Mouse (Mus musculus) limb, embryonic 11.5 days (tissue): ENCODE measurements around the gene Eif4ebp2. TPM values are rescaled to one million over a fixed set of nuclear protein-coding genes. Genes with fewer than 3 reads are reported as not detected.
"Not testable (repeated sequence)": the region's sequence is repeated elsewhere in the genome, so short reads cannot be mapped to it uniquely, and the experiment has no call there.

Experiments
- ATAC-seq: fragments of 200-750 bp; cut with Nextera tagmentation; 2 replicates; pipeline ENCODE4 v1.8.0; 2017; ENCODE audit warnings: low read depth; ENCODE audit not compliant: insufficient number of reproducible peaks, low FRiP score, low TSS enrichment
- DNase-seq: peaks from one replicate; pipeline ENCODE4 v3.0.0-alpha.2; 2015; ENCODE audit warnings: low spot score
- H3K27ac ChIP-seq: fragments of 300-500 bp; sonication (generic); replicated peaks from 2 replicates; pipeline ENCODE4 v1.5.1; 2014; ENCODE audit warnings: low read depth, mild to moderate bottlenecking, low read length
- H3K27me3 ChIP-seq: fragments of 300-500 bp; sonication (generic); 2 replicates; pipeline ENCODE4 v1.6.1; 2014; ENCODE audit warnings: mild to moderate bottlenecking, low read length, mixed read lengths; ENCODE audit not compliant: control insufficient read depth, insufficient read depth
- H3K36me3 ChIP-seq: fragments of 300-500 bp; sonication (generic); 2 replicates; pipeline ENCODE4 v1.6.1; 2014; ENCODE audit warnings: mild to moderate bottlenecking, low read length, moderate library complexity, mixed read lengths; ENCODE audit not compliant: control insufficient read depth, insufficient read depth
- H3K4me1 ChIP-seq: fragments of 300-500 bp; sonication (generic); 2 replicates; pipeline ENCODE4 v1.6.1; 2014; ENCODE audit warnings: low read length, mixed read lengths; ENCODE audit not compliant: control insufficient read depth, insufficient read depth
- H3K4me2 ChIP-seq: fragments of 300-500 bp; sonication (generic); 2 replicates; pipeline ENCODE4 v1.6.1; 2014; ENCODE audit warnings: low read depth, mild to moderate bottlenecking, moderate library complexity; ENCODE audit not compliant: severe bottlenecking
- H3K4me3 ChIP-seq: fragments of 300-500 bp; sonication (generic); 2 replicates; pipeline ENCODE4 v1.5.1; 2014; ENCODE audit warnings: low read depth, low read length
- H3K9ac ChIP-seq: fragments of 300-500 bp; sonication (generic); 2 replicates; pipeline ENCODE4 v1.6.1; 2014; ENCODE audit warnings: mild to moderate bottlenecking, low read length
- H3K9me3 ChIP-seq: fragments of 300-500 bp; sonication (generic); 2 replicates; pipeline ENCODE4 v1.6.1; 2016; ENCODE audit warnings: low read length; ENCODE audit not compliant: control insufficient read depth
- WGBS: fragments of 180-500 bp; shearing (Covaris S2); extraction: QIAGEN DNeasy Blood & Tissue Kit; methylation state at CpG from one replicate; pipeline ENCODE4 v1.1.7; 2014; 5-methylcytosine and 5-hydroxymethylcytosine counted together
- polyA plus RNA-seq: library from polyadenylated mRNA; unstranded; fragments of >200 nt; fragmentation: Nextera tagmentation; extraction: Ambion mirVana; gene quantifications from 2 replicates; pipeline ENCODE4 v1.2.1, GENCODE M21; 2014

The Eif4ebp2 gene
- polyA plus RNA-seq, 1 experiment from 2014 or later, result 28.5 TPM

GRCm38 (mm10) chr10:61474344-61474743 lies 21.9 kb upstream of the Eif4ebp2 start:
- H3K36me3 ChIP-seq, result no peaks in the 10 kb centered on the region
- ATAC-seq (no peak), DNase-seq (no peak)
- H3K27me3 ChIP-seq, result no peaks in the 10 kb centered on the region
- H3K9me3 ChIP-seq, result no peaks in the 10 kb centered on the region
- 87% methylated on average over 1 of the region's 1 CpGs for WGBS
- no peak overlapping the region for H3K4me2 ChIP-seq
- no peak overlapping the region for H3K4me3 ChIP-seq
- no peak overlapping the region for H3K27ac ChIP-seq
- H3K9ac ChIP-seq, result no peak overlapping the region
- H3K4me1 ChIP-seq, result peaks cover 4% of the 10 kb centered on the region

GRCm38 (mm10) chr10:61473640-61474039 lies 21.2 kb upstream of the Eif4ebp2 start:
- H3K4me1 ChIP-seq, result peaks cover 4% of the 10 kb centered on the region
- ATAC-seq (no peak), DNase-seq (no peak)
- 78% methylated on average over 3 of the region's 3 CpGs for WGBS
- H3K27ac ChIP-seq, result no peak overlapping the region
- no peaks in the 10 kb centered on the region for H3K9me3 ChIP-seq
- H3K36me3 ChIP-seq, result no peaks in the 10 kb centered on the region
- no peaks in the 10 kb centered on the region for H3K27me3 ChIP-seq
- no peak overlapping the region for H3K4me3 ChIP-seq
- H3K9ac ChIP-seq, result no peak overlapping the region
- no peak overlapping the region for H3K4me2 ChIP-seq

GRCm38 (mm10) chr10:61468900-61469299 lies 16.4 kb upstream of the Eif4ebp2 start:
- Histone ChIP-seq H3K4me2 (no peak overlapping the region), H3K4me3 (no peak overlapping the region), H3K27ac (no peak overlapping the region), H3K9me3 (no peaks in the 10 kb centered on the region), H3K4me1 (no peaks in the 10 kb centered on the region), H3K36me3 (no peaks in the 10 kb centered on the region), H3K9ac (no peak overlapping the region), H3K27me3 (no peaks in the 10 kb centered on the region)
- DNase-seq (no peak), ATAC-seq (no peak)
- 63% methylated on average over 7 of the region's 7 CpGs for WGBS

- DNase-seq (peak; percentile 61), ATAC-seq (no peak)
- no peaks in the 10 kb centered on the region for H3K27me3 ChIP-seq
- no peaks in the 10 kb centered on the region for H3K9me3 ChIP-seq
- no peaks in the 10 kb centered on the region for H3K36me3 ChIP-seq
- H3K27ac ChIP-seq, result no peak overlapping the region
- H3K4me1 ChIP-seq, result no peaks in the 10 kb centered on the region
- H3K4me3 ChIP-seq, result no peak overlapping the region
- H3K4me2 ChIP-seq, result no peak overlapping the region
- H3K9ac ChIP-seq, result no peak overlapping the region
- WGBS, result 30% methylated on average over 5 of the region's 5 CpGs
These were observed 14.4 kb upstream of the Eif4ebp2 start for GRCm38 (mm10) chr10:61466873-61467272.

GRCm38 (mm10) chr10:61466242-61466641 lies 13.8 kb upstream of the Eif4ebp2 start:
- H3K36me3 ChIP-seq, result no peaks in the 10 kb centered on the region
- H3K27ac ChIP-seq, result no peak overlapping the region
- ATAC-seq, result no peak
- no peak overlapping the region for H3K9ac ChIP-seq
- H3K9me3 ChIP-seq, result no peaks in the 10 kb centered on the region
- H3K4me3 ChIP-seq, result no peak overlapping the region
- 66% methylated on average over 8 of the region's 8 CpGs for WGBS
- H3K4me1 ChIP-seq, result no peaks in the 10 kb centered on the region
- no peak overlapping the region for H3K4me2 ChIP-seq
- H3K27me3 ChIP-seq, result no peaks in the 10 kb centered on the region
- DNase-seq, result no peak

- Histone ChIP-seq H3K4me2 (no peak overlapping the region), H3K27me3 (no peaks in the 10 kb centered on the region), H3K4me3 (no peak overlapping the region), H3K4me1 (no peaks in the 10 kb centered on the region), H3K9me3 (no peaks in the 10 kb centered on the region), H3K9ac (no peak overlapping the region), H3K27ac (no peak overlapping the region), H3K36me3 (no peaks in the 10 kb centered on the region)
- DNase-seq, result no peak
- WGBS, result 89% methylated on average over 4 of the region's 4 CpGs
- no peak for ATAC-seq
These were observed 12.5 kb upstream of the Eif4ebp2 start for GRCm38 (mm10) chr10:61465009-61465408.

- H3K36me3 ChIP-seq, result no peaks in the 10 kb centered on the region
- no peaks in the 10 kb centered on the region for H3K27me3 ChIP-seq
- H3K27ac ChIP-seq, result no peak overlapping the region
- H3K4me1 ChIP-seq, result no peaks in the 10 kb centered on the region
- no peak overlapping the region for H3K4me2 ChIP-seq
- DNase-seq (no peak), ATAC-seq (no peak)
- WGBS, result 62% methylated on average over 3 of the region's 3 CpGs
- no peak overlapping the region for H3K9ac ChIP-seq
- no peaks in the 10 kb centered on the region for H3K9me3 ChIP-seq
- H3K4me3 ChIP-seq, result no peak overlapping the region
These were observed 4.7 kb upstream of the Eif4ebp2 start for GRCm38 (mm10) chr10:61457182-61457581.

- H3K4me2 ChIP-seq, H3K36me3 ChIP-seq, ATAC-seq, DNase-seq, H3K4me3 ChIP-seq, H3K9me3 ChIP-seq, H3K9ac ChIP-seq, H3K27ac ChIP-seq, H3K27me3 ChIP-seq, H3K4me1 ChIP-seq: not testable (repeated sequence)
- 81% methylated on average over 3 of the region's 3 CpGs for WGBS
These were observed 710 bp upstream of the Eif4ebp2 start for GRCm38 (mm10) chr10:61453171-61453570.

GRCm38 (mm10) chr10:61451931-61452617 lies 387 bp downstream of the Eif4ebp2 start:
- peak; percentile 61 for ATAC-seq
- Histone ChIP-seq H3K27me3 (no peaks in the 10 kb centered on the region), H3K36me3 (no peaks in the 10 kb centered on the region), H3K27ac (peak overlapping the region; percentile 65), H3K4me2 (peak overlapping the region; percentile 91), H3K9me3 (no peaks in the 10 kb centered on the region), H3K9ac (peak overlapping the region; percentile 96), H3K4me3 (peak overlapping the region; percentile 99), H3K4me1 (0 out of 2 replicates have a peak, but pooled peaks cover 6% of the 10 kb centered on the region)
- DNase-seq, result no peak
- WGBS, result under 1% methylated on average over 54 of the region's 62 CpGs
